Mouse (Mus musculus) hindbrain, embryonic 10.5 days (tissue): ENCODE measurements around the gene Cblb. TPM values are rescaled to one million over a fixed set of nuclear protein-coding genes. Genes with fewer than 3 reads are reported as not detected.

Experiments used
- DNase-seq: peaks from one replicate; pipeline ENCODE4 v3.0.0-alpha.2; 2017; ENCODE audit warnings: low spot score
- H3K27ac ChIP-seq: fragments of 300-500 bp; sonication (generic); 2 replicates; pipeline ENCODE4 v1.5.1; 2016; ENCODE audit warnings: mild to moderate bottlenecking, moderate library complexity
- H3K27me3 ChIP-seq: fragments of 300-500 bp; sonication (generic); 2 replicates; pipeline ENCODE4 v1.6.1; 2016; ENCODE audit warnings: mild to moderate bottlenecking; ENCODE audit not compliant: poor library complexity, insufficient read depth, severe bottlenecking
- H3K36me3 ChIP-seq: fragments of 300-500 bp; sonication (generic); 2 replicates; pipeline ENCODE4 v1.6.1; 2016; ENCODE audit warnings: mild to moderate bottlenecking, moderate library complexity
- H3K4me1 ChIP-seq: fragments of 300-500 bp; sonication (generic); replicated peaks from 2 replicates; pipeline ENCODE4 v1.6.1; 2016; ENCODE audit warnings: mild to moderate bottlenecking
- H3K4me3 ChIP-seq: fragments of 300-500 bp; sonication (generic); 2 replicates; pipeline ENCODE4 v1.5.1; 2016; ENCODE audit warnings: mild to moderate bottlenecking, moderate library complexity
- H3K9me3 ChIP-seq: fragments of 300-500 bp; sonication (generic); 2 replicates; pipeline ENCODE4 v1.6.1; 2016; ENCODE audit warnings: mild to moderate bottlenecking, moderate library complexity
- WGBS: fragments of 180-500 bp; shearing (Covaris S2); methylation state at CpG from one replicate; pipeline ENCODE4 v1.1.7; 2016; 5-methylcytosine and 5-hydroxymethylcytosine counted together
- polyA plus RNA-seq: library from polyadenylated mRNA; unstranded; fragments of >200 nt; fragmentation: Nextera tagmentation; extraction: Ambion mirVana; gene quantifications from 2 replicates; pipeline ENCODE4 v1.2.1, GENCODE M21; 2016

The Cblb gene
- polyA plus RNA-seq, 1 experiment from 2014 or later = 42.6 TPM

GRCm38 (mm10) chr16:52200107-52200506, 169.1 kb downstream of the Cblb start:
- H3K36me3 ChIP-seq = peaks cover 53% of the 10 kb centered on the region
- no peak for DNase-seq
- H3K27ac ChIP-seq = no peak overlapping the region
- no peaks in the 10 kb centered on the region for H3K9me3 ChIP-seq
- H3K4me3 ChIP-seq = no peak overlapping the region
- H3K27me3 ChIP-seq = no peaks in the 10 kb centered on the region
- 91% methylated on average over 7 of the region's 7 CpGs for WGBS
- no peaks in the 10 kb centered on the region for H3K4me1 ChIP-seq

GRCm38 (mm10) chr16:52210844-52211606, 180.0 kb downstream of the Cblb start:
- DNase-seq = no peak
- 91% methylated on average over 8 of the region's 8 CpGs for WGBS
- H3K9me3 ChIP-seq = no peaks in the 10 kb centered on the region

GRCm38 (mm10) chr16:52219069-52219468, 188.0 kb downstream of the Cblb start:
- Histone ChIP-seq H3K36me3 (no peaks in the 10 kb centered on the region), H3K27me3 (no peaks in the 10 kb centered on the region), H3K4me1 (no peaks in the 10 kb centered on the region), H3K4me3 (no peak overlapping the region), H3K27ac (no peak overlapping the region), H3K9me3 (no peaks in the 10 kb centered on the region)
- DNase-seq = peak; percentile 39
- WGBS = 20% methylated on average over 2 of the region's 2 CpGs

More at GRCm38 (mm10) chr16:52210844-52211606, 180.0 kb downstream of the Cblb start:
- Histone ChIP-seq H3K36me3 (peaks cover 19% of the 10 kb centered on the region), H3K4me3 (no peak overlapping the region), H3K27me3 (no peaks in the 10 kb centered on the region), H3K27ac (no peak overlapping the region), H3K4me1 (no peaks in the 10 kb centered on the region)

DNA sequence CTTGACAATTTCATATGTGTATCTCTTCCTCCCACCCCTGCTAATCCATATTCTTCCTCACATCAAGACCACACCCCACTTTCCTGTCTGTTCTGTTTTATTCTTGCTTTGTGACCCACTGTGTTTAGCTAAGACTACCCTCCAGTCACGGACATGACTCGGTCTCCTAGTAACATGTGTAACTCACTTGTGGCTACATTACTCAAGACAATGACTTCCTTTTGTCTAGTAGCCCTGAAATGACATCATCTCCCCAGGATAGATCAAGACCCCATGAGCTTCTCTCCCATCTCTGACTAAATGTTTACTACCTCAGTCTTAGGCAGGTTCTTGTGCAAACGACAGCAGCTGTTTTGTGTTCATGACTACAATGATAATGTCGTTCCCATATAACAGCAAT, 191.9 kb downstream of the Cblb start:
- 79% methylated on average over 4 of the region's 4 CpGs for WGBS
- no peaks in the 10 kb centered on the region for H3K27me3 ChIP-seq
- H3K36me3 ChIP-seq = no peaks in the 10 kb centered on the region
- no peaks in the 10 kb centered on the region for H3K4me1 ChIP-seq
- H3K4me3 ChIP-seq = no peak overlapping the region
- no peaks in the 10 kb centered on the region for H3K9me3 ChIP-seq
- DNase-seq = no peak
- H3K27ac ChIP-seq = no peak overlapping the region

GRCm38 (mm10) chr16:52229446-52229845, 198.4 kb downstream of the Cblb start:
- Histone ChIP-seq H3K4me1 (no peaks in the 10 kb centered on the region), H3K9me3 (no peaks in the 10 kb centered on the region), H3K27me3 (no peaks in the 10 kb centered on the region), H3K36me3 (no peaks in the 10 kb centered on the region), H3K4me3 (no peak overlapping the region), H3K27ac (no peak overlapping the region)
- no peak for DNase-seq
- 69% methylated on average over 7 of the region's 7 CpGs for WGBS

DNA sequence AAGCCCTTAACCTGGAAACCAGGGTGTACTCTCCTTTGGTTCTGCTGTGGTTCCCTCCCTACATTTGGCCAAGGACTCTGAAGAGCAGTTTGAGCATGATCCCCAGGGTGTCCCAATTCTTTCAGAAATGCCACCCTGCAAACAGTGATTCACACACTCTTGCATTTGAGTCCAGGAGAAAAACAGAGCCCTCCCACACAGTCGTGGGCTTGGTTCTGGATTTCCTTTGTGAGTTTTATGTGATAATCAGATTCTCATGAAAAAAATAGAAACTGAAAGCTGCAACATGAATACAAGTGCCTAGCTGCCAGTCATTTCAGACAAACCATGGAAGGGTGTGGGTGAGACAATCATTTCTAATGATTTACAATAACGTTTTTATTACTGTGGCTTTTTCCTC, 198.9 kb downstream of the Cblb start:
- Histone ChIP-seq H3K27me3 (no peaks in the 10 kb centered on the region), H3K9me3 (no peaks in the 10 kb centered on the region), H3K4me1 (no peaks in the 10 kb centered on the region), H3K4me3 (no peak overlapping the region), H3K27ac (no peak overlapping the region), H3K36me3 (no peaks in the 10 kb centered on the region)
- DNase-seq = no peak
- WGBS = 80% methylated on average over 2 of the region's 2 CpGs

GRCm38 (mm10) chr16:52242144-52242543, 211.1 kb downstream of the Cblb start:
- Histone ChIP-seq H3K36me3 (no peaks in the 10 kb centered on the region), H3K4me3 (no peak overlapping the region), H3K27ac (no peak overlapping the region), H3K4me1 (no peaks in the 10 kb centered on the region), H3K27me3 (no peaks in the 10 kb centered on the region), H3K9me3 (no peaks in the 10 kb centered on the region)
- 67% methylated on average over 2 of the region's 2 CpGs for WGBS
- no peak for DNase-seq

DNA sequence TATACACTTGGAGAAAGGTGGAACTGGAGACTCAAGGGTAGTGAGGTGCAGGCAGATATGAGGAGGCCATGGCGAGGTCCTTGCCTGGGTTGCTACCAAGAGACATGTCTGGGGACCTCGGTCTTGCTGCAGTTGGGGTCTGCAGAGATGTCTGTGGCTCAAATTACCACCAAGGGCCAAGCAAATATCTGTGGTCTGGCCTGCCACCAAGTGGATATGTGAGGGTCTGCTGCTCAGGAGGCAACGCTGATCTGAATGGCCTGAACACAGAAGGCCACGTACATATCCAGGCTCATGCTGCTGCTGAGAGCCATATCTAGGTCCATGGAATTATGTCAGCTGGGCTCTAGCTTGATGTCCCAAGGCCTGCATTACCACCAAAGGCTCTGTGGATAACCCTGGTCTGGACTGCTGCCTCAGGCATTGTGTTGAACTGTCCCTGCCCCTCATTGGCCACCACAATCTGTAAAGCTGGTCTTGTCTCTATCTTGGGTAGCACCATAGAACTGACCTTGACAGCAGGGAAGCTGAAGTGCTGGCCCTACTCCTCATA, 212.5 kb downstream of the Cblb start:
- 80% methylated on average over 4 of the region's 4 CpGs for WGBS
- no peak overlapping the region for H3K4me3 ChIP-seq
- no peak overlapping the region for H3K27ac ChIP-seq
- no peaks in the 10 kb centered on the region for H3K9me3 ChIP-seq
- H3K36me3 ChIP-seq = no peaks in the 10 kb centered on the region
- H3K4me1 ChIP-seq = no peaks in the 10 kb centered on the region
- no peaks in the 10 kb centered on the region for H3K27me3 ChIP-seq
- no peak for DNase-seq

- 93% methylated on average over 4 of the region's 4 CpGs for WGBS
- Histone ChIP-seq H3K9me3 (no peaks in the 10 kb centered on the region), H3K4me3 (no peak overlapping the region), H3K36me3 (0 out of 2 replicates have a peak, but pooled peaks cover 4% of the 10 kb centered on the region), H3K27ac (no peak overlapping the region), H3K27me3 (no peaks in the 10 kb centered on the region), H3K4me1 (no peaks in the 10 kb centered on the region)
- no peak for DNase-seq
Measured at GRCm38 (mm10) chr16:52250196-52250595, 219.2 kb downstream of the Cblb start.

- Histone ChIP-seq H3K36me3 (0 out of 2 replicates have a peak, but pooled peaks cover 4% of the 10 kb centered on the region), H3K27me3 (no peaks in the 10 kb centered on the region), H3K4me1 (no peaks in the 10 kb centered on the region), H3K4me3 (no peak overlapping the region), H3K9me3 (no peaks in the 10 kb centered on the region), H3K27ac (no peak overlapping the region)
- no peak for DNase-seq
- 96% methylated on average over 4 of the region's 4 CpGs for WGBS
Measured at GRCm38 (mm10) chr16:52250935-52251334, 219.9 kb downstream of the Cblb start.
